Mouse (Mus musculus) R1 (cell line): ENCODE results near the gene Prss12.

Experiments
- DNase-seq: peaks from one replicate; pipeline ENCODE4 v3.0.0-alpha.2; 2018; ENCODE audit warnings: low read depth, low spot score

Gene Prss12

GRCm38 (mm10) chr3:123476833-123477232, 30.1 kb downstream of the Prss12 start:
- DNase-seq, result no peak

GRCm38 (mm10) chr3:123481266-123481665, 34.6 kb downstream of the Prss12 start:
- no peak for DNase-seq

DNA sequence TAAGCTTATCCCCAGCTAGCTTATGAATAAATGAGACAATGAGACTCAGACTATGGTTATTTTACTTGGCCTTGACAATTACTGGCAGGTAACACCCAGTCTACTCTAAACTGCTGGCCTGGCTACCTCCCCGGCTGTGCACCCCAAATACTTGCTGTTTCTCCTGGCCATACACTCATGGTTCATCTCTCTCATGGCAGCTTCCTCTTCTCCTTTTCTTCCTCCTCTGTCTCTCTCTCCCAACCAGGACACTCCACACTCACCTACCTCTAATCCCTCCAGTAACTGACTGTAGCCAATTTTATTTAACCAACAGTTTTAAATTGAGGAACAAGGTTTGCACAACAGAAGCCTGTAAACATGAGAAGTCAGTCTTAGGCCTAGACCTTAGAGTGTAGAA, 45.1 kb downstream of the Prss12 start:
- no peak for DNase-seq

GRCm38 (mm10) chr3:123493163-123493562, 46.5 kb downstream of the Prss12 start:
- DNase-seq, result no peak

DNA sequence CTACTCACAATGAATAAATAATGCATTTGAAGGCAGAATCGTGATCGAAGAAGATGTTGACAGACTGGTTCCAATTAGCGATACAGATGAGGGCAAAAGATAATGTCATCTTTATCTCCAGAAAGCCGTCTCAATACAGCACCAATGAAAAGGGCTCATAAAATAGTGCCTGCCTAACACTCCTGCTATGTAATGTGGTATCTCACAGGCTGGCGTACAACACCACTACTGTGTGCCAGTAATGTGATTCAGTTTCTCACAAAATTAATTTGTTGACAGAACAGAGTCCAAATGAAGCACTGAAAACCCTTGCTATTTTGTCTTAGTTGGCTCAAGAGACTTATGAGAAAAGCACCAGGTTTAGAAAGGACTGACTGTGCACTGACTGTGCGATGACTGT, 48.4 kb downstream of the Prss12 start:
- DNase-seq, result no peak

GRCm38 (mm10) chr3:123498787-123499186, 52.1 kb downstream of the Prss12 start:
- DNase-seq, result no peak

DNA sequence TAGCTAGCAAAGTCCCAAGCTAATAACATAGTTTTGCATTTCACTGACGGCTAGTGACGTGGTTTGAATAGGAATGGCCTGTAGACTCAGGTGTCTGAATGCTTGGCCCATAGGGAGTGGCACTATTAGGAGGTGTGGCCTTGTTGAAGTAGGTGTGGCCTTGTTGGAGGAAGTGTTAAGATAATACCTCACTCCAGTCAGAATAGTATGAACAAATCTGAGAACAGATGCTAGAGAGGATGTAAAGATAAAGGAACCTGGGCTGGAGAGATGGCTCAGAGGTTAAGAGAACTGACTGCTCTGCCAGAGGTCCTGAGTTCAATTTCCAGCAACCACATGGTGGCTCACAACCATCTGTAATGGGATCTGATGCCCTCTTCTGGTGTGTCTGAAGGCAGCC, 55.1 kb downstream of the Prss12 start:
- DNase-seq, result peak; percentile 24

DNA sequence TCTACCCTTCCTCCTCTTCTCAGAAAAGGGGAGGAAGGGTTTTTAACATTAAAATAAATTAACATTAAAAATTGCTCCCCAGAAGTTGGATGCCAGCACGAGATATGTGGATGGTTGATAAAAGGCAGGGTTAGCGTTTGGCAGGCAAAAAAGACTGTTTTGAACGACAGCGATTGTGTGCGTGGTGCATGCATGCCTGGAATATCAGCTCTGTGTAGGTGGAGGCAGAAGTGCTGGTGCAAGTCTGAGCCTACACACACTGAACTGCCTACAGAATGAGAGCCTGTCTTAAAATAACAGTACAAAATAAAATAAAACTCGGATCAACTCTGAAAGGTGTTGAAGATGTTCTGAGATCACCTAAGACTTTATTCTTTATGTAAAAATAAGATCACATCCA, 57.2 kb downstream of the Prss12 start:
- no peak for DNase-seq

DNA sequence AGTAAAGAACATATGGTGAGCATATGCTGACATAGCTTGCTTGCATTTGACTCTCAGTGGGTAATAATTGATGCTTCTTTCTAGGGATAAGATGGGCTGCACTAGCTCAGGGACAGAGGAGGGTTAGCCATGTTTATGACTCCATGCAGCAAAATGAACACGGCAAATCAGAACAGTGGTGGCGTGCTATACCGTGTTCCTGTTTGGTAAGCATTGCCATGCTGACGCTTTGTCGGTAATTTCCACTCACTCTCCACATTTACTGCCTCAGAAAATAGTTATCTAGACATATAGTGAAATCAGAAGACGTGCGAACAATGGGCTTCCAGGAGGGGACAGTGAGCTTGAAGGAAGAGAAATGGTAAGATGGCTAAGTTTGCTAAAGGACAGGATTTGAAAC, 58.1 kb downstream of the Prss12 start:
- DNase-seq, result no peak

DNA sequence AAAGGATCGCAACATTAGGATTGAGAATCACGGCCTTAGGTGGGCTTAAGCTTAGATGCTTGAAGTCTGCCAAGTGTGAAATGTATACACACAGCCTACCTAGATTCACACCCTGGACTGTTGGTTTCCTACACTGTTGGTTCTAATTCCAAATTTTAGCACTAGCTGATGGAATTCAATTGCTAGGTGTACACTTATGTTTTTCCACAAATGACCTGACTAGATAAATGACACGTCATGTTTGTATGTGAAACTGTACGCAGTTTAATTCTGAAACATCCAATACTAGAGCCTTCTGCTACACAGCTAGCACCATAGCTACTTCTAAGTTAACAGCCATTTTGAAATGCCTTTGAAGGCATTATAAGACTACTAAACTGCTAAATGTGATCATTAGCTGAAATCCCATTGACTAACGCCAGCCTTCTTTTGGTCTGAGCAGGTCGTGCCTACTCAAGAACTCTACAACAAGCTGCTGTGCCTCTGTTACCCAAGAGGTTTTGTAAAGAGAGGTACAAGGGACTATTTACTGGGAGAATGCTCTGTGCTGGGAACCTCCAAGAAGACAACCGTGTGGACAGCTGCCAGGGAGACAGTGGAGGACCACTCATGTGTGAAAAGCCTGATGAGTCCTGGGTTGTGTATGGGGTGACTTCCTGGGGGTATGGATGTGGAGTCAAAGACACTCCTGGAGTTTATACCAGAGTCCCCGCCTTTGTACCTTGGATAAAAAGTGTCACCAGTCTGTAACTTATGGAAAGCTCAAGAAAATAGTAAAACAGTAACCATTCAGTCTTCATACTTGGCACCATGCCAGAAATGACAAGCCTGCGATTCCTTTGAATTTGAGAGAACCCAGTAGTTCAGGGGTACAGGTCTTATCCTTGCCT, 59.3 kb downstream of the Prss12 start:
- DNase-seq, result peak; percentile 68

GRCm38 (mm10) chr3:123506699-123507662, 60.3 kb downstream of the Prss12 start:
- DNase-seq, result peak; percentile 79

DNA sequence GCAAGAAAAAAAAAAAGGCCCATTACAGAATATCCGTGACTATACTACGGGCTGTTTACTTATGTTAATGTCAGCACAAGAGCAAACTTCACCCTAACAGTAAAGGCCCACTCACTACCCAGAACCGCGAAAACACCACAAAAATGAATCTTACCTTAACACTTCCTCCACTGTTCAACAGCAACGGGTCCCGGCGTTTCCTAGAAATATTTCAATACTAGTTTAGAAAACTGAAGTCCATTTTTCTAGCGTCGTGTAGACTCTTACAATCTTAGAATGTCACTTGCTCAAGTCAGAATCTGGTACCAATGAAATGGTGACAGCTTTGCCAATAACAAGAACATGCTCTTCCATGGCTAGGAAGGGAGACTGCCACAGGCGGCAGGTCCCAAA, 60.9 kb downstream of the Prss12 start:
- DNase-seq, result peak; percentile 16

- DNase-seq, result peak; percentile 98
Measured at GRCm38 (mm10) chr3:123508056-123508674, 61.5 kb downstream of the Prss12 start.

GRCm38 (mm10) chr3:123508675-123509376, 62.1 kb downstream of the Prss12 start:
- no peak for DNase-seq

- no peak for DNase-seq
Measured at GRCm38 (mm10) chr3:123511818-123512217, 65.1 kb downstream of the Prss12 start.

DNA sequence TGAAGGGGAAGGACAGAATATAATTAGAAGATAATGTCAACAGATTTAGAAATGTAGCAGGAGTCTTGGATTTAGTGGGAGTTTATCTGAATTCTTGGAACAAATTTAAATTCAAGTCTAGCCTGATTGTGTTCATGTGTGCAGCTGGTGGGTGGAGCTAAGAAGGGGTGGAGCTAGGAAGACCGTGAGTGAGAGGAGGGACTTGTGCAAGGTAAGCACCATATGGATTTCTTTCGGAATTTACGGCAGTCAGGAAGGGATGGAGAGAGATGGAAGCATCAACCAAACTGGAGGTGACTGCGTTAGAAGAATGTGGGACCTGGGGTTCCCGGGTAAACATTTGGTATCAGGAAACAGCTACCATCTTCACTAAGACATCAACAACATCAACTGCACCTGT, 68.2 kb downstream of the Prss12 start:
- peak; percentile 65 for DNase-seq

- peak; percentile 66 for DNase-seq
Measured at GRCm38 (mm10) chr3:123515600-123516359, 69.1 kb downstream of the Prss12 start.

DNA sequence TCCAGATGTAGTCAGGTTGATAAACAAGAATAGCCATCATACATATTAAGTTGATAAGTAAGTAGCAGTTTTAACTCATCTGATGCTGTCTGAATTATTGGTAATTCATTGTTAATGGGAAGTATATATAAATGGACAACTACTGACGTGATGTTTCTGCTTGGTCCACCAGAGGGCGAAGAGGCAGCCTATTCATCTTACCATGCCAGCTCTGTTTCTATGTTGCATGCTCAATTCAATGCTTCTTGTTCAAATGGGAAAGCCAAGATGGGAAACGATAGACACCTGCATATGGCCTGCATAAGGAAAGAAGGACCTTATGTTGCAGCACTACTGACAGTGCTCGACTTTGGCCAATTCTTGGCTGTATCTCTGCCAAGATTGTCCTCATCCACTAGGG, 70.1 kb downstream of the Prss12 start:
- peak; percentile 40 for DNase-seq

GRCm38 (mm10) chr3:123526313-123527067, 79.8 kb downstream of the Prss12 start:
- DNase-seq, result no peak
